Mouse (Mus musculus) forebrain, embryonic 12.5 days (tissue): ENCODE results near the gene Ap3d1. TPM values are rescaled to one million over a fixed set of nuclear protein-coding genes. Genes with fewer than 3 reads are reported as not detected.
A peak's percentile ranks its signal among the peaks of the same experiment; 100 is the strongest.

Experiments
- ATAC-seq: fragments of 200-750 bp; cut with Nextera tagmentation; 2 replicates; pipeline ENCODE4 v1.8.0; 2017; ENCODE audit warnings: moderate TSS enrichment; ENCODE audit not compliant: low FRiP score
- H3K27ac ChIP-seq: fragments of 300-500 bp; sonication (generic); 2 replicates; pipeline ENCODE4 v1.5.1; 2016; ENCODE audit warnings: mild to moderate bottlenecking
- H3K27me3 ChIP-seq: fragments of 300-500 bp; sonication (generic); 2 replicates; pipeline ENCODE4 v1.6.1; 2016; ENCODE audit warnings: mild to moderate bottlenecking
- H3K36me3 ChIP-seq: fragments of 300-500 bp; sonication (generic); replicated peaks from 2 replicates; pipeline ENCODE4 v1.6.1; 2016; ENCODE audit warnings: mild to moderate bottlenecking
- H3K4me1 ChIP-seq: fragments of 300-500 bp; sonication (generic); 2 replicates; pipeline ENCODE4 v1.6.1; 2016
- H3K4me2 ChIP-seq: fragments of 300-500 bp; sonication (generic); 2 replicates; pipeline ENCODE4 v1.6.1; 2016; ENCODE audit warnings: mild to moderate bottlenecking, moderate library complexity
- H3K4me3 ChIP-seq: fragments of 300-500 bp; sonication (generic); replicated peaks from 2 replicates; pipeline ENCODE4 v1.5.1; 2016; ENCODE audit warnings: mild to moderate bottlenecking
- H3K9ac ChIP-seq: fragments of 300-500 bp; sonication (generic); 2 replicates; pipeline ENCODE4 v1.6.1; 2016; ENCODE audit warnings: mild to moderate bottlenecking
- H3K9me3 ChIP-seq: fragments of 300-500 bp; sonication (generic); 2 replicates; pipeline ENCODE4 v1.6.1; 2016
- WGBS: fragments of 180-500 bp; shearing (Covaris S2); methylation state at CpG from one replicate; pipeline ENCODE4 v1.1.7; 2016; 5-methylcytosine and 5-hydroxymethylcytosine counted together
- polyA plus RNA-seq: library from polyadenylated mRNA; unstranded; fragments of >200 nt; fragmentation: Nextera tagmentation; extraction: Ambion mirVana; gene quantifications from 2 replicates; pipeline ENCODE4 v1.2.1, GENCODE M21; 2016

Ap3d1 gene
- polyA plus RNA-seq, 1 experiment from 2014 or later: 87.5 TPM

- WGBS: 90% methylated on average over 3 of the region's 3 CpGs
- Histone ChIP-seq H3K9me3 (no peaks in the 10 kb centered on the region), H3K4me2 (no peak overlapping the region), H3K36me3 (peaks cover 79% of the 10 kb centered on the region), H3K9ac (no peak overlapping the region), H3K27ac (no peak overlapping the region), H3K4me1 (no peaks in the 10 kb centered on the region), H3K27me3 (no peaks in the 10 kb centered on the region), H3K4me3 (no peak overlapping the region)
- ATAC-seq: no peak
Observed at GRCm38 (mm10) chr10:80686617-80687016, 55.4 kb downstream of the Ap3d1 start.

- Histone ChIP-seq H3K4me3 (no peak overlapping the region), H3K9me3 (no peaks in the 10 kb centered on the region), H3K36me3 (peaks cover 63% of the 10 kb centered on the region), H3K9ac (no peak overlapping the region), H3K27ac (no peak overlapping the region), H3K4me1 (0 out of 2 replicates have a peak, but pooled peaks cover 2% of the 10 kb centered on the region), H3K27me3 (no peaks in the 10 kb centered on the region), H3K4me2 (no peak overlapping the region)
- no peak for ATAC-seq
- 92% methylated on average over 4 of the region's 4 CpGs for WGBS
Observed at GRCm38 (mm10) chr10:80684984-80685383, 57.1 kb downstream of the Ap3d1 start.

- no peak overlapping the region for H3K9ac ChIP-seq
- H3K4me3 ChIP-seq: no peak overlapping the region
- no peak overlapping the region for H3K27ac ChIP-seq
- no peaks in the 10 kb centered on the region for H3K27me3 ChIP-seq
- H3K36me3 ChIP-seq: peaks cover 55% of the 10 kb centered on the region
- no peak for ATAC-seq
- no peaks in the 10 kb centered on the region for H3K9me3 ChIP-seq
- no peak overlapping the region for H3K4me2 ChIP-seq
- 58% methylated on average over 6 of the region's 6 CpGs for WGBS
- H3K4me1 ChIP-seq: peaks cover 9% of the 10 kb centered on the region
Observed at GRCm38 (mm10) chr10:80684214-80684613, 57.9 kb downstream of the Ap3d1 start.

GRCm38 (mm10) chr10:80683647-80684046 lies 58.4 kb downstream of the Ap3d1 start:
- peaks cover 53% of the 10 kb centered on the region for H3K36me3 ChIP-seq
- no peak overlapping the region for H3K4me2 ChIP-seq
- H3K27me3 ChIP-seq: no peaks in the 10 kb centered on the region
- no peak overlapping the region for H3K4me3 ChIP-seq
- no peak overlapping the region for H3K9ac ChIP-seq
- peaks cover 15% of the 10 kb centered on the region for H3K4me1 ChIP-seq
- ATAC-seq: no peak
- H3K9me3 ChIP-seq: no peaks in the 10 kb centered on the region
- H3K27ac ChIP-seq: no peak overlapping the region
- 94% methylated on average over 1 of the region's 1 CpGs for WGBS

- Histone ChIP-seq H3K9ac (no peak overlapping the region), H3K9me3 (no peaks in the 10 kb centered on the region), H3K27me3 (no peaks in the 10 kb centered on the region), H3K4me3 (no peak overlapping the region), H3K36me3 (peaks cover 41% of the 10 kb centered on the region), H3K4me2 (no peak overlapping the region), H3K27ac (no peak overlapping the region), H3K4me1 (peaks cover 31% of the 10 kb centered on the region)
- ATAC-seq: no peak
- WGBS: 92% methylated on average over 6 of the region's 6 CpGs
Observed at GRCm38 (mm10) chr10:80682003-80682402, 60.1 kb downstream of the Ap3d1 start.

- no peaks in the 10 kb centered on the region for H3K9me3 ChIP-seq
- WGBS: 77% methylated on average over 2 of the region's 2 CpGs
- H3K27ac ChIP-seq: no peak overlapping the region
- no peak overlapping the region for H3K9ac ChIP-seq
- H3K4me3 ChIP-seq: no peak overlapping the region
- peaks cover 36% of the 10 kb centered on the region for H3K4me1 ChIP-seq
- H3K36me3 ChIP-seq: peaks cover 24% of the 10 kb centered on the region
- H3K4me2 ChIP-seq: no peak overlapping the region
- H3K27me3 ChIP-seq: no peaks in the 10 kb centered on the region
- ATAC-seq: no peak
Observed at GRCm38 (mm10) chr10:80680260-80680696, 61.8 kb downstream of the Ap3d1 start.

GRCm38 (mm10) chr10:80679556-80680259 lies 62.4 kb downstream of the Ap3d1 start:
- no peak overlapping the region; the same call in 1 of the 2 replicates for H3K27ac ChIP-seq
- no peaks in the 10 kb centered on the region for H3K27me3 ChIP-seq
- no peak overlapping the region for H3K4me2 ChIP-seq
- H3K4me1 ChIP-seq: peaks cover 42% of the 10 kb centered on the region
- H3K4me3 ChIP-seq: no peak overlapping the region
- H3K9ac ChIP-seq: no peak overlapping the region
- no peak for ATAC-seq
- peaks cover 19% of the 10 kb centered on the region for H3K36me3 ChIP-seq
- WGBS: 64% methylated on average over 9 of the region's 9 CpGs
- H3K9me3 ChIP-seq: no peaks in the 10 kb centered on the region

GRCm38 (mm10) chr10:80678601-80679377 lies 63.3 kb downstream of the Ap3d1 start:
- no peak for ATAC-seq
- Histone ChIP-seq H3K4me1 (peaks cover 51% of the 10 kb centered on the region), H3K4me3 (0 out of 2 replicates have a peak overlapping the region, but pooled peaks have one; percentile 11), H3K27me3 (no peaks in the 10 kb centered on the region), H3K4me2 (peak overlapping the region; percentile 73), H3K9ac (peak overlapping the region; percentile 99; the same call in 1 of the 2 replicates), H3K36me3 (peaks cover 10% of the 10 kb centered on the region), H3K27ac (peak overlapping the region; percentile 98), H3K9me3 (no peaks in the 10 kb centered on the region)
- 52% methylated on average over 9 of the region's 10 CpGs for WGBS

- H3K36me3 ChIP-seq: peaks cover 2% of the 10 kb centered on the region
- H3K27me3 ChIP-seq: no peaks in the 10 kb centered on the region
- H3K4me3 ChIP-seq: peak within 1 kb of the TSS; percentile 98
- peak within 1 kb of the TSS; percentile 98 for H3K27ac ChIP-seq
- peak within 1 kb of the TSS; percentile 99 for H3K9ac ChIP-seq
- 34% methylated on average over 8 of the region's 8 CpGs for WGBS
- H3K9me3 ChIP-seq: no peaks in the 10 kb centered on the region
- peaks cover 58% of the 10 kb centered on the region for H3K4me1 ChIP-seq
- H3K4me2 ChIP-seq: peak within 1 kb of the TSS; percentile 73
- peak; percentile 9; the same call in 1 of the 2 replicates for ATAC-seq
Observed at GRCm38 (mm10) chr10:80677942-80678436, 64.1 kb downstream of the Ap3d1 start, which contains the start of gene Mknk2. Mknk2 (minus strand) TSS chr10:80678112.

GRCm38 (mm10) chr10:80677128-80677875 lies 64.8 kb downstream of the Ap3d1 start:
- peak overlapping the region; percentile 99 for H3K9ac ChIP-seq
- 43% methylated on average over 9 of the region's 9 CpGs for WGBS
- peak overlapping the region; percentile 73 for H3K4me2 ChIP-seq
- H3K27me3 ChIP-seq: no peaks in the 10 kb centered on the region
- peak overlapping the region; percentile 98 for H3K27ac ChIP-seq
- peak overlapping the region; percentile 98 for H3K4me3 ChIP-seq
- no peaks in the 10 kb centered on the region for H3K9me3 ChIP-seq
- H3K4me1 ChIP-seq: peaks cover 65% of the 10 kb centered on the region
- ATAC-seq: no peak
- peaks cover 7% of the 10 kb centered on the region for H3K36me3 ChIP-seq

- peak overlapping the region; percentile 98 for H3K4me3 ChIP-seq
- under 1% methylated on average over 62 of the region's 78 CpGs for WGBS
- peaks cover 66% of the 10 kb centered on the region for H3K4me1 ChIP-seq
- H3K36me3 ChIP-seq: peaks cover 17% of the 10 kb centered on the region
- peak overlapping the region; percentile 99 for H3K9ac ChIP-seq
- H3K4me2 ChIP-seq: peak overlapping the region; percentile 93
- H3K27ac ChIP-seq: peak overlapping the region; percentile 98
- peak; percentile 94 for ATAC-seq
- no peaks in the 10 kb centered on the region for H3K27me3 ChIP-seq
- no peaks in the 10 kb centered on the region for H3K9me3 ChIP-seq
Observed at GRCm38 (mm10) chr10:80676198-80676928, 65.7 kb downstream of the Ap3d1 start.
